8 mouse cellular contexts compared by ENCODE assay signal in the genomic region with DNA sequence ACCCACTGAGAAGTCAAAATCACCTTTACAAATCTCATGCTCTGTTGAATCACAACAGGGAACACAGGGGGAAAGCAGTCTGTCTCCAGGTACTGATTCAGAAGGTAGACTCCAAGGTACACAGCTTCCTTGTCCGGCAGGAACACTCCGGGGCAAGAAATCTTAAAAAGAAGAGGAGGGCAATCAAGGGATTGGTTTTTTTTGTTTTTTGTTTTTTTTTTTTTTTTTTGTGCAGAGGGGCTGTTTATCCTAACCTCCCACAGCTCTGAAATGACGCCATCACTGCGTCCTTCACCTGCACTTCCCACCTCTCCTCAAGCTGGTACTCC. TPM values are rescaled to one million over a fixed set of nuclear protein-coding genes. Genes with fewer than 3 reads are reported as not detected.
A peak's percentile ranks its signal among the peaks of the same experiment; 100 is the strongest.
DNase-seq lines count a peak whose midpoint lies in the region; ATAC-seq and TF ChIP-seq lines count a peak whose summit lies in the region.

No protein-coding gene starts in this region.

- H3K36me3 ChIP-seq in intestine, embryonic 16.5 days (ENCODE audit: control insufficient read depth, insufficient read depth, low read length), result no peaks in the 10 kb centered on the region
- no peaks in the 10 kb centered on the region for H3K36me3 ChIP-seq in neural tube, embryonic 13.5 days

- ATAC-seq in intestine, embryonic 16.5 days, result peak; percentile 3; the same call in 1 of the 2 replicates
- ATAC-seq in neural tube, embryonic 13.5 days (ENCODE audit: low read depth), result no peak

- H3K4me2 ChIP-seq in intestine, embryonic 16.5 days (ENCODE audit: low read depth, low read length), result peak overlapping the region; percentile 76
- H3K4me2 ChIP-seq in neural tube, embryonic 13.5 days, result peak overlapping the region; percentile 82

- H3K4me3 ChIP-seq in lung, adult 2 months (replicated peaks; ENCODE audit: extremely low read depth, low read depth, low read length), result peak overlapping the region; percentile 83
- peak overlapping the region; percentile 42 for H3K4me3 ChIP-seq in embryonic fibroblast, embryonic 13.5 days (ENCODE audit: insufficient read depth, low read length)
- H3K4me3 ChIP-seq in intestine, embryonic 16.5 days (ENCODE audit: low read length), result peak overlapping the region; percentile 90
- H3K4me3 ChIP-seq in neural tube, embryonic 13.5 days, result peak overlapping the region; percentile 84

- no peak; the same call in 1 of the 2 replicates for TF ChIP-seq CTCF in lung, adult 2 months (IDR thresholded peaks at IDR 0.05; ENCODE audit: insufficient read depth, low read length)
- no peak for TF ChIP-seq CTCF in embryonic fibroblast, embryonic 13.5 days (IDR thresholded peaks at IDR 0.05; ENCODE audit: borderline replicate concordance, insufficient read depth, low read length)

- H3K27ac ChIP-seq in embryonic fibroblast, embryonic 13.5 days (ENCODE audit: insufficient read depth, low read length), result no peak overlapping the region
- H3K27ac ChIP-seq in intestine, embryonic 16.5 days (ENCODE audit: low read length), result no peak overlapping the region
- H3K27ac ChIP-seq in neural tube, embryonic 13.5 days (replicated peaks), result 0 out of 2 replicates have a peak overlapping the region, but pooled peaks have one; percentile 87

- no peaks in the 10 kb centered on the region for H3K27me3 ChIP-seq in intestine, embryonic 16.5 days (replicated peaks; ENCODE audit: control insufficient read depth, insufficient read depth, low read length)
- no peaks in the 10 kb centered on the region for H3K27me3 ChIP-seq in neural tube, embryonic 13.5 days

- TF ChIP-seq POLR2A in lung, adult 2 months (IDR thresholded peaks at IDR 0.05; ENCODE audit: borderline replicate concordance, extremely low read depth, low read depth, low read length), result no peak
- TF ChIP-seq POLR2A in embryonic fibroblast, embryonic 13.5 days (IDR thresholded peaks at IDR 0.05; ENCODE audit: low read depth, low read length), result no peak

- WGBS in lung, adult 2 months, result 0% methylated on average over 4 of the region's 4 CpGs
- 2% methylated on average over 4 of the region's 4 CpGs for WGBS in intestine, embryonic 16.5 days
- WGBS in neural tube, embryonic 13.5 days, result 8% methylated on average over 4 of the region's 4 CpGs

- no peak for DNase-seq in lung, adult 2 months
- no peak for DNase-seq in lung, postnatal 14 days
- no peak for DNase-seq in layer of hippocampus, adult 9-11 months
- no peak for DNase-seq in kidney, adult 11 months
- no peak for DNase-seq in gastrocnemius, adult 8-10 months (ENCODE audit: low spot score in 2 of 2)

- H3K4me1 ChIP-seq in lung, adult 2 months (ENCODE audit: control insufficient read depth, insufficient read depth, low read length), result peaks cover 14% of the 10 kb centered on the region
- H3K4me1 ChIP-seq in embryonic fibroblast, embryonic 13.5 days (ENCODE audit: control insufficient read depth, insufficient read depth, low read length), result peaks cover 5% of the 10 kb centered on the region; the same call in 1 of the 2 replicates
- peaks cover 2% of the 10 kb centered on the region; the same call in 1 of the 2 replicates for H3K4me1 ChIP-seq in intestine, embryonic 16.5 days (ENCODE audit: control insufficient read depth, insufficient read depth, low read length)
- H3K4me1 ChIP-seq in neural tube, embryonic 13.5 days (replicated peaks), result peaks cover 35% of the 10 kb centered on the region

- peak overlapping the region; percentile 90 for H3K9ac ChIP-seq in intestine, embryonic 16.5 days (ENCODE audit: low read depth, low read length)
- H3K9ac ChIP-seq in neural tube, embryonic 13.5 days, result peak overlapping the region; percentile 92

- no peaks in the 10 kb centered on the region for H3K9me3 ChIP-seq in intestine, embryonic 16.5 days (ENCODE audit: control insufficient read depth, low read length)
- H3K9me3 ChIP-seq in neural tube, embryonic 13.5 days, result no peaks in the 10 kb centered on the region

RNA-seq across cellular contexts. Expression of gene Plpp6, which starts 0.3 kb away (rescaled TPM):
- polyA plus RNA-seq in lung, adult 2 months (2012; rRNA removed), result 13.6 and 15.9 TPM in 2 replicates
- polyA plus RNA-seq in embryonic fibroblast, embryonic 13.5 days (2011; ENCODE audit: insufficient read length, low read depth, missing spikeins), result 7.6 and 7.9 TPM in 2 replicates
- polyA plus RNA-seq in intestine, embryonic 16.5 days (2015; fragmentation: Nextera tagmentation; extraction: Ambion mirVana), result 8.9 and 13.7 TPM in 2 replicates
- polyA plus RNA-seq in neural tube, embryonic 13.5 days (2015; fragmentation: Nextera tagmentation; extraction: Ambion mirVana), result 11.0 and 12.0 TPM in 2 replicates
- 1 to 10 TPM; 1.7 to 2.1 (median 1.8) TPM for total RNA-seq in gastrocnemius, adult 8-10 months (2022)

RNA-seq across cellular contexts. Expression of gene 4430402I18Rik, which starts 4.1 kb away (rescaled TPM):
- polyA plus RNA-seq in lung, adult 2 months (2012; rRNA removed), result 2.0 and 3.6 TPM in 2 replicates
- polyA plus RNA-seq in embryonic fibroblast, embryonic 13.5 days (2011; ENCODE audit: insufficient read length, low read depth, missing spikeins), result 0.30 and 1.1 TPM in 2 replicates
- polyA plus RNA-seq in intestine, embryonic 16.5 days (2015; fragmentation: Nextera tagmentation; extraction: Ambion mirVana), result 1.2 and 1.3 TPM in 2 replicates
- 0.80 and 1.1 TPM in 2 replicates for polyA plus RNA-seq in neural tube, embryonic 13.5 days (2015; fragmentation: Nextera tagmentation; extraction: Ambion mirVana)
- total RNA-seq in gastrocnemius, adult 8-10 months (2022), result 1 to 10 TPM; 1.3 to 2.4 (median 1.8) TPM

RNA-seq across cellular contexts. Expression of gene Cdc37l1, which starts 26.7 kb away (rescaled TPM):
- polyA plus RNA-seq in lung, adult 2 months (2012; rRNA removed), result 9.2 and 14.8 TPM in 2 replicates
- 49.5 and 70.6 TPM in 2 replicates for polyA plus RNA-seq in embryonic fibroblast, embryonic 13.5 days (2011; ENCODE audit: insufficient read length, low read depth, missing spikeins)
- 27.0 and 27.2 TPM in 2 replicates for polyA plus RNA-seq in intestine, embryonic 16.5 days (2015; fragmentation: Nextera tagmentation; extraction: Ambion mirVana)
- 47.2 and 49.7 TPM in 2 replicates for polyA plus RNA-seq in neural tube, embryonic 13.5 days (2015; fragmentation: Nextera tagmentation; extraction: Ambion mirVana)
- 10 to 100 TPM; 38.6 to 45.9 (median 40.0) TPM for total RNA-seq in gastrocnemius, adult 8-10 months (2022)
